Mouse (Mus musculus) MEL (cell line): ENCODE measurements around the gene Ptpro. TPM values are rescaled to one million over a fixed set of nuclear protein-coding genes. Genes with fewer than 3 reads are reported as not detected.

Experiments used
- DNase-seq: peaks from one replicate; pipeline ENCODE4 v3.0.0; 2011; ENCODE audit warnings: low read depth, low spot score
- H3K27ac ChIP-seq: 2 replicates; pipeline ENCODE4 v1.5.1; 2012; ENCODE audit warnings: low read depth, mild to moderate bottlenecking, control low read depth, low read length, moderate library complexity; ENCODE audit not compliant: control insufficient read depth
- H3K27me3 ChIP-seq, 2 experiments: fragments of 150-350 bp in 1 of 2; sonication (generic) in 1 of 2; 2 replicates each; pipeline ENCODE4 v1.6.1; 2012; ENCODE audit warnings: low read length in 2 of 2, mild to moderate bottlenecking in 2 of 2, improper control_type of control experiment in 1 of 2, moderate library complexity in 1 of 2; ENCODE audit not compliant: insufficient read depth in 2 of 2, control insufficient read depth in 1 of 2
- H3K36me3 ChIP-seq, 2 experiments: 2 replicates each; pipeline ENCODE4 v1.6.1; 2012 to 2014; ENCODE audit warnings: low read length in 2 of 2, improper control_type of control experiment in 1 of 2, inconsistent platforms in 1 of 2, mild to moderate bottlenecking in 1 of 2; ENCODE audit not compliant: insufficient read depth in 2 of 2, control insufficient read depth in 1 of 2
- H3K4me1 ChIP-seq, 2 experiments: fragments of 150-350 bp in 1 of 2; sonication (generic) in 1 of 2; 2 replicates each; pipeline ENCODE4 v1.6.1; 2012; ENCODE audit warnings: low read length in 2 of 2, improper control_type of control experiment in 1 of 2, mild to moderate bottlenecking in 1 of 2; ENCODE audit not compliant: insufficient read depth in 2 of 2, control insufficient read depth in 1 of 2
- H3K4me3 ChIP-seq, 2 experiments: fragments of 150-350 bp in 1 of 2; sonication (generic) in 1 of 2; 2 replicates each; pipeline ENCODE4 v1.5.1; 2012; ENCODE audit warnings: low read depth in 2 of 2, low read length in 2 of 2, mild to moderate bottlenecking in 2 of 2, moderate library complexity in 2 of 2, control low read depth in 1 of 2, improper control_type of control experiment in 1 of 2; ENCODE audit not compliant: control insufficient read depth in 1 of 2, insufficient read depth in 1 of 2
- H3K79me2 ChIP-seq: 2 replicates; pipeline ENCODE4 v1.6.1; 2012; ENCODE audit warnings: mild to moderate bottlenecking, low read length, moderate library complexity; ENCODE audit not compliant: control insufficient read depth, poor library complexity, insufficient read depth
- H3K9ac ChIP-seq: 2 replicates; pipeline ENCODE4 v1.6.1; 2012; ENCODE audit warnings: low read depth, mild to moderate bottlenecking, control low read depth, low read length, moderate library complexity; ENCODE audit not compliant: control insufficient read depth, poor library complexity, severe bottlenecking
- H3K9me3 ChIP-seq: fragments of 150-350 bp; sonication (generic); replicated peaks from 2 replicates; pipeline ENCODE4 v1.6.1; 2012; ENCODE audit warnings: mild to moderate bottlenecking, low read length, improper control_type of control experiment, moderate library complexity; ENCODE audit not compliant: insufficient read depth
- CHD1 ChIP-seq: IDR thresholded peaks from 2 replicates; pipeline ENCODE4 v1.6.1; 2012; ENCODE audit warnings: low read depth, mild to moderate bottlenecking, inconsistent platforms, low read length, improper control_type of control experiment
- CHD2 ChIP-seq: IDR thresholded peaks from 2 replicates; pipeline ENCODE4 v1.6.1; 2011; ENCODE audit warnings: low read length, improper control_type of control experiment
- CTCF ChIP-seq, 3 experiments: IDR thresholded peaks in 2 of 3; conservative IDR thresholded peaks in 1 of 3; 2 replicates each; pipeline ENCODE4 v1.5.1; 2011 to 2012; ENCODE audit warnings: low read length in 3 of 3, low read depth in 2 of 3, mild to moderate bottlenecking in 2 of 3, improper control_type of control experiment in 1 of 3, inconsistent platforms in 1 of 3, mixed read lengths in 1 of 3, moderate library complexity in 1 of 3; ENCODE audit not compliant: control insufficient read depth in 1 of 3, insufficient read depth in 1 of 3, poor library complexity in 1 of 3, severe bottlenecking in 1 of 3
- E2F4 ChIP-seq: IDR thresholded peaks from 2 replicates; pipeline ENCODE4 v1.6.1; 2011; ENCODE audit warnings: low read depth, low read length, improper control_type of control experiment, borderline replicate concordance
- ELF1 ChIP-seq: IDR thresholded peaks from 2 replicates; pipeline ENCODE4 v1.6.1; 2014; ENCODE audit warnings: low read depth, mild to moderate bottlenecking, inconsistent platforms, low read length, improper control_type of control experiment, moderate library complexity
- GATA1 ChIP-seq: IDR thresholded peaks from 2 replicates; pipeline ENCODE4 v1.6.1; 2011; ENCODE audit warnings: low read depth, low read length, improper control_type of control experiment
- HCFC1 ChIP-seq: IDR thresholded peaks from 2 replicates; pipeline ENCODE4 v1.6.1; 2012; ENCODE audit warnings: low read depth, mild to moderate bottlenecking, inconsistent platforms, low read length, improper control_type of control experiment, moderate library complexity
- JUND ChIP-seq: IDR thresholded peaks from 2 replicates; pipeline ENCODE4 v1.6.1; 2011; ENCODE audit warnings: low read depth, mild to moderate bottlenecking, improper control_type of control experiment, low read length
- KAT2A ChIP-seq: conservative IDR thresholded peaks from 2 replicates; pipeline ENCODE4 v1.6.1; 2012; ENCODE audit warnings: low read depth, low read length, improper control_type of control experiment, inconsistent platforms
- MAX ChIP-seq: IDR thresholded peaks from 2 replicates; pipeline ENCODE4 v1.6.1; 2011; ENCODE audit warnings: low read length, improper control_type of control experiment
- POLR2A ChIP-seq, 2 experiments: IDR thresholded peaks; 2 replicates each; pipeline ENCODE4 v1.6.1; 2011 to 2012; ENCODE audit warnings: low read length in 2 of 2, mild to moderate bottlenecking in 2 of 2, control low read depth in 1 of 2, improper control_type of control experiment in 1 of 2, low read depth in 1 of 2, moderate library complexity in 1 of 2; ENCODE audit not compliant: control insufficient read depth in 1 of 2, insufficient read depth in 1 of 2, poor library complexity in 1 of 2
- POLR2AphosphoS2 ChIP-seq: IDR thresholded peaks from 2 replicates; pipeline ENCODE4 v1.6.1; 2011; ENCODE audit warnings: low read length, improper control_type of control experiment
- POLR2AphosphoS5 ChIP-seq: IDR thresholded peaks from 2 replicates; pipeline ENCODE4 v1.6.1; 2012; ENCODE audit warnings: low read depth, borderline replicate concordance, mild to moderate bottlenecking, inconsistent platforms, low read length, moderate library complexity, mixed read lengths
- RCOR1 ChIP-seq: IDR thresholded peaks from 2 replicates; pipeline ENCODE4 v1.6.1; 2012; ENCODE audit warnings: low read depth, mild to moderate bottlenecking, inconsistent platforms, low read length, improper control_type of control experiment
- SMC3 ChIP-seq: IDR thresholded peaks from 2 replicates; pipeline ENCODE4 v1.6.1; 2011; ENCODE audit warnings: low read depth, low read length, improper control_type of control experiment
- TBP ChIP-seq: IDR thresholded peaks from 2 replicates; pipeline ENCODE4 v1.8.0; 2011; ENCODE audit warnings: low read depth, low read length, improper control_type of control experiment
- TCF12 ChIP-seq: IDR thresholded peaks from 2 replicates; pipeline ENCODE4 v1.6.1; 2014; ENCODE audit warnings: low read depth, mild to moderate bottlenecking, inconsistent platforms, low read length, improper control_type of control experiment, moderate library complexity
- USF1 ChIP-seq: IDR thresholded peaks from 2 replicates; pipeline ENCODE4 v1.6.1; 2014; ENCODE audit warnings: low read depth, mild to moderate bottlenecking, inconsistent platforms, low read length, improper control_type of control experiment, moderate library complexity
- ZNF384 ChIP-seq: IDR thresholded peaks from 2 replicates; pipeline ENCODE4 v1.6.1; 2012; ENCODE audit warnings: low read depth, mild to moderate bottlenecking, inconsistent platforms, low read length, improper control_type of control experiment
- polyA plus RNA-seq, 2 experiments: library from polyadenylated mRNA; stranded (reverse) in 1 of 2; unstranded in 1 of 2; fragments of >175 nt in 1 of 2; fragments of >200 nt in 1 of 2; gene quantifications; 2 replicates each; pipeline versions ENCODE4 v1.2.1 to v1.2.4; 2012; ENCODE audit warnings: low replicate concordance in 2 of 2, low read depth in 1 of 2; ENCODE audit not compliant: insufficient read length in 2 of 2, insufficient read depth in 1 of 2, missing spikeins in 1 of 2
- total RNA-seq: library from RNA; depleted of rRNA; stranded (reverse); fragments of 300-350 nt; gene quantifications from 2 replicates; pipeline ENCODE4 v1.2.3, GENCODE M21; 2012

Gene Ptpro
- total and polyA plus RNA-seq, 3 experiments = not detected

DNA sequence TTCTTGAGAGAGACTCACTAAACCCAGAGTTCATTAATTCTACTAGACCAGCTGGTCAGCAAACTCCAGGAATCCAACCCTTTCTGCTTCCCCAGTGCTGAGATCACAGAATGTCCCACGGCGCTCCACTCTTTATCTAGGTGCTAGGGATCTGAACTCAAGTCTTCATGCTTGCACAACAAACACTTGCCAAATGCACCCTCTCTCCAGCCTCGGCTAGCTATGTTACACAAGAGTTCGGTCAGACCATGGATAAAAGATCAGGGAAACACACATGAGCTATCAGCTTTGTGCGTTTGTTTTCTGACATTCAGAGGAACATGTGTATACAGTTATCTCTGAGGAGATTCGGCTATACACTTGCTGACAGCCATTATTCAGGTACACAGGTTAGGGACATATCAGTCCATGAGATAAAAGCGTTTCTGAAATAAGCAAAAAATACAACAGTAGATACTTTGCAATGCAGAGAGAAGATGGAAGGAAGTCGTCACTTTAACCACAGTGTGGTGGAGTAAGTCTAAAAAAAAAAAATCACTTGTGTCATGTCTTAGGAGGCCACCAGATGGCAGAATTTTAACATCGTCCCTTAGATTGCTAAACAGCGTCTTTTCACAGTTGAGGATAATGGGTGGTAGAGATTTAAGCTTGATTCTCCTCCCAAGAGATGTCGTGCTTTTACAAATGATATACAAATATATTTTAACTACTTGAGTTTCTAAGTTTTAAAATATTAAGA, 46.3 kb upstream of the Ptpro start:
- DNase-seq = peak; percentile 3
- Histone ChIP-seq H3K9me3 (no peaks in the 10 kb centered on the region), H3K4me3 (no peak overlapping the region), H3K36me3 (no peaks in the 10 kb centered on the region), H3K79me2 (no peaks in the 10 kb centered on the region), H3K27me3 (no peaks in the 10 kb centered on the region), H3K27ac (no peak overlapping the region), H3K9ac (no peak overlapping the region), H3K4me1 (no peaks in the 10 kb centered on the region)
- TF ChIP-seq TCF12 (no peak), MAX (no peak), ELF1 (no peak), CHD2 (no peak), KAT2A (no peak), HCFC1 (no peak), TBP (no peak), POLR2AphosphoS5 (no peak), USF1 (no peak), CHD1 (no peak), E2F4 (no peak), RCOR1 (no peak), SMC3 (no peak), ZNF384 (no peak), POLR2AphosphoS2 (no peak), POLR2A (IDR thresholded peaks at IDR 0.05; ENCODE audit: control insufficient read depth in 1 of 2, insufficient read depth in 1 of 2, low read depth in 1 of 2, low read length in 2 of 2, poor library complexity in 1 of 2) (no peak), JUND (no peak)

DNA sequence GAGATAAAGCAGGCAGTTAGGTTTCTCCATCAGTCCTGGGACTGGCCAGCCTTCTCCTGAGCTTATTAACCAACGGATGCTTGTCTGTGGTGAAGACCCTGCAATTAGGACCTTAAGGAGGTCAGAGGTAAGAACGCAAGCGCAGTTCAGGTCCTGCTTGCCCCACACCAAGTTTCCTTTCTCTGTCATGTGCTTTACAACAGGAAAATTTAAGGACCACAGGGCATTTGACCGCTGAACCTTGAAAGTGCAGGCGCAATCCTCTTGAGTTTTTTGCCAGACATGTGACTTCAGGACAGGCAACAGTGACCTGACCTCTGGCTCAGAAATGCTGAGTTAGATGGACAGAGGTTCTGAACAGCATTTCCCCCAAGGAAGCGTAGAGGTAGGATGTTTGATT, 45.0 kb upstream of the Ptpro start:
- Histone ChIP-seq H3K9ac (no peak overlapping the region), H3K36me3 (no peaks in the 10 kb centered on the region), H3K9me3 (no peaks in the 10 kb centered on the region), H3K27me3 (no peaks in the 10 kb centered on the region), H3K4me3 (no peak overlapping the region), H3K79me2 (no peaks in the 10 kb centered on the region), H3K4me1 (no peaks in the 10 kb centered on the region), H3K27ac (no peak overlapping the region)
- no peak for DNase-seq
- no peak for TF ChIP-seq TCF12
- no peak for TF ChIP-seq TBP
- TF ChIP-seq JUND = no peak
- no peak for TF ChIP-seq SMC3
- TF ChIP-seq POLR2A (IDR thresholded peaks at IDR 0.05; ENCODE audit: control insufficient read depth in 1 of 2, insufficient read depth in 1 of 2, low read depth in 1 of 2, low read length in 2 of 2, poor library complexity in 1 of 2) = no peak
- no peak for TF ChIP-seq RCOR1
- no peak for TF ChIP-seq CHD2
- no peak for TF ChIP-seq ZNF384
- no peak for TF ChIP-seq GATA1
- no peak for TF ChIP-seq CTCF (IDR thresholded peaks at IDR 0.05 in 2 of 3, conservative IDR thresholded peaks at IDR 0.05 in 1 of 3; ENCODE audit: control insufficient read depth in 1 of 3, insufficient read depth in 1 of 3, low read depth in 2 of 3, low read length in 3 of 3, poor library complexity in 1 of 3, severe bottlenecking in 1 of 3)
